Comparison of ENCODE assay signal across 9 mouse cellular contexts in genomic region chr15:77071501-77071900, GRCm38 (mm10). TPM values are rescaled to one million over a fixed set of nuclear protein-coding genes. Genes with fewer than 3 reads are reported as not detected.
DNase-seq lines count a peak whose midpoint lies in the region; ATAC-seq and TF ChIP-seq lines count a peak whose summit lies in the region.
"Had no signal": no experiment of that assay in that cellular context is flagged by ENCODE, and none has a peak within 500 bp of the region (broad histone marks: within the 10 kb centered on the region; RNA-seq: fewer than 3 reads in every experiment).

No protein-coding gene starts in this region.

- peaks cover 5% of the 10 kb centered on the region for H3K4me1 ChIP-seq in heart, adult 2 months (ENCODE audit: control insufficient read depth, insufficient read depth, low read length)
- no peaks in the 10 kb centered on the region for H3K4me1 ChIP-seq in forebrain, embryonic 11.5 days (replicated peaks; ENCODE audit: control insufficient read depth, insufficient read depth, low read length)
- 0 out of 2 replicates have a peak, but pooled peaks cover 7% of the 10 kb centered on the region for H3K4me1 ChIP-seq in kidney, postnatal 0 days (replicated peaks; ENCODE audit: insufficient read depth, low read length)

- no peak for DNase-seq in heart, adult 2 months
- DNase-seq in heart, adult 11 months, result no peak
- DNase-seq in ES-CJ7 (ENCODE audit: low read depth, low spot score), result peak; percentile 71
- DNase-seq in forebrain, embryonic 11.5 days (ENCODE audit: low spot score), result peak; percentile 65
- peak; percentile 40 for DNase-seq in kidney, postnatal 0 days (ENCODE audit: low spot score)
- peak; percentile 43 for DNase-seq in mesoderm, embryonic 11.5 days (ENCODE audit: low read depth, low spot score)
- DNase-seq in thymus, postnatal 0 days (ENCODE audit: low spot score), result peak; percentile 93
- no peak for DNase-seq in cerebellum, postnatal 4 days (ENCODE audit: low spot score in 2 of 2)

- no peaks in the 10 kb centered on the region for H3K79me2 ChIP-seq in heart, adult 2 months (replicated peaks; ENCODE audit: control insufficient read depth, insufficient read depth, low read length)

- H3K27ac ChIP-seq in heart, adult 2 months, result no peak overlapping the region
- no peak overlapping the region for H3K27ac ChIP-seq in forebrain, embryonic 11.5 days (ENCODE audit: low read depth, low read length)
- no peak overlapping the region for H3K27ac ChIP-seq in kidney, postnatal 0 days

- no peak overlapping the region for H3K4me3 ChIP-seq in heart, adult 2 months
- no peak overlapping the region for H3K4me3 ChIP-seq in forebrain, embryonic 11.5 days (ENCODE audit: low read depth, low read length)
- H3K4me3 ChIP-seq in kidney, postnatal 0 days (replicated peaks; ENCODE audit: low read depth, low read length), result no peak overlapping the region

- H3K9ac ChIP-seq in heart, adult 2 months (ENCODE audit: low read depth, low read length), result no peak overlapping the region
- H3K9ac ChIP-seq in forebrain, embryonic 11.5 days (ENCODE audit: low read length), result no peak overlapping the region
- no peak overlapping the region for H3K9ac ChIP-seq in kidney, postnatal 0 days (ENCODE audit: low read depth, low read length)

- ATAC-seq in forebrain, embryonic 11.5 days (replicated peaks; ENCODE audit: low FRiP score), result no peak
- peak; percentile 67; the same call in 1 of the 2 replicates for ATAC-seq in kidney, postnatal 0 days (replicated peaks; ENCODE audit: low FRiP score, low read depth)

- H3K4me2 ChIP-seq in forebrain, embryonic 11.5 days (ENCODE audit: low read depth, low read length, severe bottlenecking), result no peak overlapping the region
- peak overlapping the region; percentile 10; the same call in 1 of the 2 replicates for H3K4me2 ChIP-seq in kidney, postnatal 0 days (ENCODE audit: low read length)

- no peaks in the 10 kb centered on the region for H3K9me3 ChIP-seq in forebrain, embryonic 11.5 days (ENCODE audit: control insufficient read depth, low read length)
- H3K9me3 ChIP-seq in kidney, postnatal 0 days (replicated peaks; ENCODE audit: low read length), result no peaks in the 10 kb centered on the region

- WGBS in heart, adult 2 months, result 21% methylated on average over 10 of the region's 10 CpGs
- 29% methylated on average over 10 of the region's 10 CpGs for WGBS in forebrain, embryonic 11.5 days
- WGBS in kidney, postnatal 0 days, result 22% methylated on average over 10 of the region's 10 CpGs

- H3K36me3 ChIP-seq in heart, adult 2 months (ENCODE audit: control insufficient read depth, insufficient read depth, low read length), result no peaks in the 10 kb centered on the region
- H3K36me3 ChIP-seq in forebrain, embryonic 11.5 days (ENCODE audit: control insufficient read depth, insufficient read depth, low read length), result no peaks in the 10 kb centered on the region; the same call in 1 of the 2 replicates
- H3K36me3 ChIP-seq in kidney, postnatal 0 days (ENCODE audit: insufficient read depth, low read length), result 0 out of 2 replicates have a peak, but pooled peaks cover under 1% of the 10 kb centered on the region

- no peak for TF ChIP-seq EP300 in heart, adult 2 months (IDR thresholded peaks at IDR 0.05; ENCODE audit: insufficient read depth, low read depth, low read length)

- peak; percentile 55 for TF ChIP-seq CTCF in heart, adult 2 months (IDR thresholded peaks at IDR 0.05)
- TF ChIP-seq CTCF in kidney, postnatal 0 days (IDR thresholded peaks at IDR 0.05; ENCODE audit: low read depth), result peak; percentile 63

- TF ChIP-seq POLR2A in heart, adult 2 months (IDR thresholded peaks at IDR 0.05; ENCODE audit: insufficient read depth, low read depth, low read length), result no peak

- intact Hi-C loops in heart, adult 2 months (cut with DNase I), result loop anchor here (10.0 kb wide), 1 partner anchor 283 kb away; no protein-coding TSS in a partner anchor

- H3K27me3 ChIP-seq in heart, adult 2 months (ENCODE audit: control insufficient read depth, insufficient read depth, low read length), result no peaks in the 10 kb centered on the region
- H3K27me3 ChIP-seq in forebrain, embryonic 11.5 days (ENCODE audit: control insufficient read depth, insufficient read depth, low read length), result no peaks in the 10 kb centered on the region
- no peaks in the 10 kb centered on the region for H3K27me3 ChIP-seq in kidney, postnatal 0 days (ENCODE audit: insufficient read depth, low read length)

RNA-seq across cellular contexts. Expression of gene Mb, which starts 21.0 kb away (rescaled TPM):
- over 10,000 TPM; 17,740 to 20,311 TPM for total RNA-seq in heart, adult 2 months (2021)
- 16,399 and 21,043 TPM in 2 replicates for polyA plus RNA-seq in heart, adult 2 months (2012; rRNA removed)
- polyA plus RNA-seq in forebrain, embryonic 11.5 days (2014; fragmentation: Nextera tagmentation; extraction: Ambion mirVana), result not detected in 2 replicates
- 0.62 and 0.76 TPM in 2 replicates for polyA plus RNA-seq in kidney, postnatal 0 days (2015; fragmentation: Nextera tagmentation; extraction: Ambion mirVana)
- 0.73 and 0.99 TPM in 2 replicates for polyA plus RNA-seq in thymus, postnatal 0 days (2015; fragmentation: Nextera tagmentation; extraction: Ambion mirVana)

RNA-seq across cellular contexts. Expression of gene Apol6, which starts 27.0 kb away (rescaled TPM):
- under 1 TPM; 0.47 to 0.89 TPM for total RNA-seq in heart, adult 2 months (2021)
- polyA plus RNA-seq in heart, adult 2 months (2012; rRNA removed), result 3.3 and 8.0 TPM in 2 replicates
- not detected in 2 replicates for polyA plus RNA-seq in forebrain, embryonic 11.5 days (2014; fragmentation: Nextera tagmentation; extraction: Ambion mirVana)
- 0.08 TPM in 1 of 2 replicates, not detected in the other for polyA plus RNA-seq in kidney, postnatal 0 days (2015; fragmentation: Nextera tagmentation; extraction: Ambion mirVana)
- not detected in 2 replicates for polyA plus RNA-seq in thymus, postnatal 0 days (2015; fragmentation: Nextera tagmentation; extraction: Ambion mirVana)
- total RNA-seq: layer of hippocampus, postnatal 25 days had no signal

Comparison
In these comparisons a context has a peak if more than half of its experiments do, and no peak if none do; other contexts are left out.
1. DNase-seq: peak in ES-CJ7 (single experiment), forebrain, embryonic 11.5 days (single experiment), kidney, postnatal 0 days (single experiment), mesoderm, embryonic 11.5 days (single experiment) and thymus, postnatal 0 days (single experiment); none in heart, adult 2 months (0 of 2), heart, adult 11 months (single experiment) and cerebellum, postnatal 4 days (0 of 2).
2. RNA of gene Mb, which starts 21.0 kb away (polyA plus RNA-seq): 16,399 to 21,043 TPM in heart, adult 2 months; 0.62 to 0.76 TPM in kidney, postnatal 0 days, 0.73 to 0.99 TPM in thymus, postnatal 0 days and not detected in forebrain, embryonic 11.5 days; every median in the first group is over 1,000 times any median in the second.